Mouse (Mus musculus) C2C12 (cell line): ENCODE data around the gene Samd10.

Source experiments
- CEBPB ChIP-seq: IDR thresholded peaks from one replicate; pipeline ENCODE4 v1.6.1; 2011; ENCODE audit warnings: low read depth, mild to moderate bottlenecking, control low read depth, moderate library complexity
- CTCF ChIP-seq: IDR thresholded peaks from one replicate; pipeline ENCODE4 v1.5.1; 2011; ENCODE audit not compliant: control insufficient read depth, insufficient read depth, insufficient read length
- MAX ChIP-seq: IDR thresholded peaks from one replicate; pipeline ENCODE4 v1.6.1; 2011; ENCODE audit warnings: mild to moderate bottlenecking, control low read depth
- MYOD1 ChIP-seq: IDR thresholded peaks from one replicate; pipeline ENCODE4 v1.6.1; 2011; ENCODE audit warnings: low read depth; ENCODE audit not compliant: control insufficient read depth, insufficient read length
- USF1 ChIP-seq: IDR thresholded peaks from one replicate; pipeline ENCODE4 v1.6.1; 2011; ENCODE audit warnings: low read depth, mild to moderate bottlenecking, control low read depth, moderate library complexity

DNA sequence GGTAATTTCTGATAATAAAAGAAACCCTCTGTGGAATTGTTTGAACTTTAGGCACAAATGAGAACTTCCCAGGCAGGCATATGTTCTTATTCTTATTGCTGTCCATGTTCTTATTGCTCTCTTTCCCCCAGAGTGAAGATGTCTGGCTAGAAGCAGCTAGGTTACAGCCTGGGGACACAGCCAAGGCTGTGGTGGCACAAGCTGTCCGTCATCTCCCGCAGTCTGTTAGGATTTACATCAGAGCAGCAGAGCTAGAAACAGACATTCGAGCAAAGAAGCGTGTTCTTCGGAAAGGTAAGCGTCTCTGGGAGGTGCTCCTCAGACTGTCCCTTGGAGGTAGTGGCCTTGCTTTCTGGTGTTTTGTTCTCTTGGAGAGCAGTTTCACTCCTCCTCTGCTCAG is 33.6 kb upstream of the Samd10 start:
- TF ChIP-seq CTCF (no peak), MAX (no peak), CEBPB (no peak), USF1 (no peak), MYOD1 (no peak)
